ENCODE assay signal across 18 mouse cellular contexts in the genomic region with DNA sequence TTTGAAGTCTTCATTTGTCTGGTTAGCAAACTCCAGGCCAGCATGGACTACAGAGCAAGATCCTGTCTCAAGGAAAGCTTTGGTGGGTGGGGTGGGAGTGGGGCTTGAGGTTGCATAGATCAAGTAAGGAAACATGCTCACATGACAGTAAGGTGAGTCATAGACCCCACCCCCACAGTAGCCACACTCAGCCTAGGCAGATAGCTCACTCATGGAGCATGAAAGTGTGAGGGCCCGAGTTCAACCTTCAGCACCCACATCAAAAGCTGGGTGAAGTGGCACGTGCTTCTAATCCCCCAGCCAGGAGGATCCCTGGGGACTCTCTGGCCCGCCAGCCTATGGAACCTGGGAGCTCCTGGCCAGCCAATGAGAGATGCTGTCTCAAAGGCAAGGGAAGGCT. TPM values are rescaled to one million over a fixed set of nuclear protein-coding genes. Genes with fewer than 3 reads are reported as not detected.
"Had no signal": no experiment of that assay in that cellular context is flagged by ENCODE, and none has a peak within 500 bp of the region (broad histone marks: within the 10 kb centered on the region; RNA-seq: fewer than 3 reads in every experiment).

No protein-coding gene starts in this region.

- H3K9me3 ChIP-seq: limb, embryonic 13.5 days; midbrain, embryonic 12.5 days; neural tube, embryonic 13.5 days had no signal

- H3K4me1 ChIP-seq: limb, embryonic 13.5 days; midbrain, embryonic 12.5 days had no signal

- H3K27ac ChIP-seq: kidney, postnatal 0 days; limb, embryonic 13.5 days; liver, embryonic 14.5 days; midbrain, embryonic 12.5 days; neural tube, embryonic 13.5 days; stomach, postnatal 0 days had no signal

- DNase-seq: kidney, adult 9 months; kidney, postnatal 36 days; layer of hippocampus, adult 9-11 months; lung, adult 2 months; lung, postnatal 36 days; retina, postnatal 1 day; right cerebral cortex, postnatal 14 days; thymus, postnatal 4 days had no signal

- H3K27me3 ChIP-seq: limb, embryonic 13.5 days; midbrain, embryonic 12.5 days; neural tube, embryonic 13.5 days had no signal

- H3K4me3 ChIP-seq: limb, embryonic 13.5 days; midbrain, embryonic 12.5 days; neural tube, embryonic 13.5 days had no signal

- H3K9ac ChIP-seq: limb, embryonic 13.5 days; liver, embryonic 14.5 days; midbrain, embryonic 12.5 days; neural tube, embryonic 13.5 days had no signal

- ATAC-seq: lung, postnatal 0 days; midbrain, embryonic 16.5 days had no signal

RNA-seq across cellular contexts. Expression of gene Scube3, which starts 51.6 kb away (rescaled TPM):
- total RNA-seq: liver, adult 2 months; megakaryocyte, adult 5-6 weeks had no signal
